Mouse (Mus musculus): Measurements from ENCODE around the gene Poc1a.

- TF ChIP-seq CTCF (IDR thresholded peaks at IDR 0.05; ENCODE audit: control insufficient read depth, insufficient read depth, insufficient read length), result no peak
- no peak for TF ChIP-seq USF1 (IDR thresholded peaks at IDR 0.05; ENCODE audit: low read depth)
- no peak for TF ChIP-seq MAX (IDR thresholded peaks at IDR 0.05)
- TF ChIP-seq FOSL1 (IDR thresholded peaks at IDR 0.05; ENCODE audit: insufficient read depth, low read length, poor library complexity, severe bottlenecking), result no peak
Observed at GRCm38 (mm10) chr9:106280808-106281544, at the start of gene Poc1a.
